Mouse (Mus musculus) urinary bladder, postnatal 14 days (tissue): ENCODE data around the gene Aoc2.
"Not testable (repeated sequence)": the region's sequence is repeated elsewhere in the genome, so short reads cannot be mapped to it uniquely, and the experiment has no call there.

ENCODE experiments used
- DNase-seq: peaks from one replicate; pipeline ENCODE4 v3.0.0; 2021; ENCODE audit warnings: low spot score

Gene Aoc2

DNA sequence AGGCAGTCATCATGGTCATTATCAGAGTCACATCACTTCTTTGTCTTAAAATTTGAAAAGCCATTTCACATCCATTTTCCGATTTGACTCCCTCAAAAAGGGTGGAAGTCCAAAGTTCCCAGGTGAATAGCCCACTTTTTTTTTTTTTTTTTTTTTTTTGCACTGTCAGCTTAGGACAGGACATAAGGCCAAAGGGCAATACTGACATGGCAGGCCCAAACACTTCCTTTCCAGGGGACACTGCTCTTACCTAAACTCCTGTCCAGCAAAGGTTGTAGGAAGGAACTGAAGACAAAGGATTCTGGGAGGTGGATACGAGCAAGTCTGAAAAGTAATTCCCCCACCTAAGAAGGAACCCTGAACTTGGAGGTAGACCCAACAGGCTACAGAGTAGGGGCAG, 31.1 kb downstream of the Aoc2 start:
- no peak for DNase-seq

DNA sequence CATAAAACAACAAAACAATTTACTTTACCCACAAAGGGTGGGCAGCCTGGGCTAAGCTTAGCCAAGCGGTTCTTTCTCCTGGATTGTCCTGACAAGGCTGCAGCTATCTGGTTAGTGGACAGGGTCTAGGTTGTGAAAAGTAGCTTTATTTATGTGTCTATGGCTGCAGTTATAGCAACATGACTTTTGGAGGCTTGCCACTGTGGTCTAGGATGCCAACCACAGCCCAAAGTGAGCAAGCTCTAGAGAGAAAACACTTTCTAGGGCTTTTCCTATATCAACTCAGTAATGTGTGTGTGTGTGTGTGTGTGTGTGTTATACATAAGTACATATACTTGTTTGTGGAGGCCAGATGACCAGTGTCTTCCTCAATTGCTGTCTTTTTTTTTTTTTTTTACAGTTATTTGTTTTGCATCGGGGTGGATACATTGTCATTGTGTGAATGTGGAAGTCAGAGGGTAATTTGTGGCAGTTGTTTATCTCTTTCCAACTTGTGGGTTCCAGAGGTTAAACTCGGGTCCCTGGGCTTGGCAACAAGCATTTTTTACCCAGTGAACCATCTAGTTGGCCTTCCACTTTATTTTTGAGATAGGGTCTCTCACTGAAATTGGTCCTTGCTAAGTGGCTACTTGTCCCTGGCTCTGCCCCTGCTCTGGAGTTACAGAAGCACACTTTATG, 32.8 kb downstream of the Aoc2 start:
- no peak for DNase-seq

DNA sequence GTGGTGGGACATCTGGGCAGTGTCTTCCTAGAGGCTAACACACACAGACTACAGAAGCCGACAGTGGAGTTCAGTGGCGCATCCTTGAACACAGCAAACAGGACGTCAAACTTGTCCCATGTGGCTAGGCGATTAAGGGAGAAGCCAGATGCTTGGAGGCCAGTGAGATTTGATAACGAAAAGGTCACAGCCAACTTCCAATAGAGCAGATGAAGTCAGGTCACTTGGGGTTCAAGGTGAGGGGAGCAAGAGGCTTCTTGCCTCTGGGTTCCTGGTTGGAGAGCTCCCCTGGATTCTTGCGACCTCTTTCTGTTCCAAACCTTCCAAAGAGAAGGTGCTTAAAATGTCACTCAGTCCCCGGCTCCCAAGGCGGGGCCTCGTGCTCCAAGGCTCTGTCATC, 34.9 kb downstream of the Aoc2 start:
- DNase-seq, result no peak

DNA sequence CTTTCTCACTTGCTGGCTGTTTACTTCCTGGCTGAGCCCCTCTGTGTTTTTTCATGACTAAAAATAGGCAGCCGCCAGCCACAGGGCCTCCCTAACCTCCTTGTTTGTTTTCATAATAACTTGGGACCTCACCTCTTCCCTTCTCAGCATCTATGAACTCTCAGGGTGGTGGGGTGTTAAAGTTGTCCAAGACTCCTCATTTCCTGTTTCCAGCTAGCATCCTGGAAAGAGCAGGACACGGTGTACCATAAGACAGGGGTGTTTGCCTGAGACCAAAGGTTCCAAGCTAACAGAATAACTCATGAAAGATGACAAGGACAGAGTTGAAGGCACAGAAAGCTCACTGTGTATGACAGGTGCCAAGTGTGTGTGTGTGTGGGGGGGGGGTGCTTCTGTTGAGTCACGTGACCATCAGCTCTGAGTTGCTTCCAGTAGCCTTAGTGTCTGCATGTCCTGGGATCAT, 35.8 kb downstream of the Aoc2 start:
- no peak for DNase-seq

DNA sequence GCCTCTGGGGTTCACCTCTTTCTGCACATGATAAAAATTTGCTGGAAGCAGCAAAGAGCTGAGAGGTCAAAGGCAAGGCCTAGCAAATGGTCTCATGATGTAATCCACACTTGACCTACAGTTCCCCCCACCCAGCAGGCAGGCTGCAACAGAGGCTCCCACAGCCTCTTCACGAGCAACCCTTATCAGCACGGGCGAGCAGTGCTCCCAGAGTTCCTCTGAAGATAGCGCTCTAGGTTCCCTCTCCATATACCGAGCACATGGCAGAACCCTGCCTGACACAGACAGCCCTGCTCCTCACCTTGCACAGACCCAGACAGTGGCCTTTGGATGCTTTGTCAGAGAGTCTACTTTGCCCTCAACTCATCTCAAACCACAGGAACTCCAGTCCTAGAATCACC, 39.7 kb downstream of the Aoc2 start:
- no peak for DNase-seq

DNA sequence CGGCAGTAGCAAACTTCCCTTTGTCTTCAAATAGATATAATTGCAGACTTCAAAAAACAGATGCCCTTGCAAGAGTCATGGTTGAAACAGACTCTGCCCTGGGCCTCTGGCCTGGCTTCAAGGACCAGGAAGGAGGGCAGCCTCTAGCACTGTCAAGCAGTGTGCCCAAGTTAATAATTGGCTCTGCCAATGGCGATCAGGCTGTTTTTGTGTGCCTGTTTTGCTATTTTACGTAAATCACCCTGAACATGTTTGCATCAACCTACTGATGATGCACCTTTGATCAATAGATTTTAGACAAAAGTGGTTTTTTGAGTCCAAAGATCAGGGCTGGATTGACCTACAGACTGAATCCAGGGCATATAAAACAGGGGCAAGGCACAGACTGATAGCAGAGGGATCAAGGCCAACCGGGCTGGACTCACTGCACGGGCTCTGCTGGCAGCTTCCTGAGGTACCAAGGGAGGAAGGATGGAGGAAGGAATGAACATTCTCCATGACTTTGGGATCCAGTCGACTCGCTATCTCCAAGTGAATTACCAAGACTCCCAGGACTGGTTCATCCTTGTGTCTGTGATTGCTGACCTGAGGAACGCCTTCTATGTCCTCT, 42.6 kb downstream of the Aoc2 start, which contains the start of gene G6pc:
Gene G6pc (plus strand): TSS at position 236 of the 610 bp plus-strand sequence.
- no peak for DNase-seq

DNA sequence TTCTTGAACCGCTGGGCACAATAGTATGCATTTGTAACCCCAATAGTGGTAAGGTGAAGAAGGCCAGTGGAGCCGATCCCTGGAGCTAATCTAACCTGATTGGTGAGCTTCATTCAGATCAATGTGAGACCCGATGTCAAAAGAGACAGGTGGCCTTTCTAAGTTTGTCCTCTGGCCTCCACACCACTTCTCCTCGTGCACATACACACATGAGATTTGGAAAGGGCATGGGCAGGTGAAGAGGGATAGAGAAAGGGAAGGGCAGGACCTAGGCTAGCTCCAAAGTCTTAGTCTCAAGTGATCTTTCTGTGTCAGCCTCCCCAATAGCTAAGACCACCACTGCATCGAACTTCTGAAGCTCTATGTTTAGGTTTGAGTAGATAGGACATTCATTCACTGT, 45.3 kb downstream of the Aoc2 start:
- DNase-seq, result no peak

DNA sequence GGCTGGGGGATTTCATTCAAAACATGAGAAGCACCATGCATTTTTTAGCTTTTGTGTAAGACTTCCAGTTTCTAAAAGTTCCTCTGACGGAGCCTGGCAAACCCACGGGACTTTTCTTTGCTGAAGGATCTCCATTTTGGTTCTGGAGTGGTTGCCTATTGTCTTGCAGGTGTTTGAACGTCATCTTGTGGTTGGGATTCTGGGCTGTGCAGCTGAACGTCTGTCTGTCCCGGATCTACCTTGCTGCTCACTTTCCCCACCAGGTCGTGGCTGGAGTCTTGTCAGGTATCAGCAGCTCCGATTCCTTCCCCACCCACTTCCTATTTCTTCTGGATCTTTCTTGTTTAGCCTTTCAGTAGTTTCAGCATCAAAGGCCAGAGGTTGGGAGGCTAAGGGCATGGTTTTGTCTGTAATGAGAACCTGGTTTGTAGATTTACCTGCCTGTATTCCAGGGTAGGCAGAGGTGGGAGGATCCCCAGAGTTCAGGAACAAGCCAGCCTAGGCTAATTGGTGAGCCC, 49.6 kb downstream of the Aoc2 start:
- DNase-seq, result no peak

DNA sequence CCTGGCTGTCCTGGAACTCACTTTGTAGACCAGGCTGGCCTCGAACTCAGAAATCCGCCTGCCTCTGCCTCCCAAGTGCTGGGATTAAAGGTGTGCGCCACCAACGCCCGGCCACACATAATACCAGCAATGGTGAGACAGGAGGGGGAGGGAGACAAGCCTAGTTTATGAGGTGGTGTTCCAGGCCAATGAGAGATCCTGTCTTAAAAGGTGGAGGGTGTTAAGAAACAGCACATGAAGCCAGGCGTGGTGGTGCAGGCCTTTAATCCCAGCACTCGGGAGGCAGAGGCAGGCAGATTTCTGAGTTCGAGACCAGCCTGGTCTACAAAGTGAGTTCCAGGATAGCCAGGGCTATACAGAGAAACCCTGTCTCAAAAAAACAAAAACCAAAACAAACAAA, 53.3 kb downstream of the Aoc2 start:
- DNase-seq, result not testable (repeated sequence)

DNA sequence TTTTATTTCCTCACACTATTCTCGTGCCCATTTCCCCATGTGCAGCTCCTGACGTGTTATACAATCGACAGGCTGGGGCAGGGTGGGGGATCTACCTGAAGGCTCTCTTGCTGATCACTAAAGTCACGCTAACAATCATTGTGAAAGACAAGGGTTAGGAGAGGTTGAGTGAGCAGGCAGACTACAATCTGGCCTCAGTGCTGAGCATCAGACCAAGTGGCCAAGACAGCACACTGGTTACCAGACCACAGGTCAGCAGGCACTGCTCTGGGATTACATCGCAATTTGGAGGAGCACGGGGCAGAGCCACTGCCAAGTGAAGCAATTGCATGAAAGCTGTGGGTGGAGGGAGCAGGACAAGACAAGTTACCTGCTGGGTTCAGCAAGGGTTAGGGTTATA, 54.1 kb downstream of the Aoc2 start:
- no peak for DNase-seq
